Mouse (Mus musculus) intestine, embryonic 16.5 days (tissue): ENCODE measurements around the gene Aspg. TPM values are rescaled to one million over a fixed set of nuclear protein-coding genes. Genes with fewer than 3 reads are reported as not detected.

ENCODE experiments used
- ATAC-seq: fragments of 200-750 bp; cut with Nextera tagmentation; 2 replicates; pipeline ENCODE4 v1.8.0; 2017; ENCODE audit warnings: moderate TSS enrichment, moderate library complexity
- H3K27ac ChIP-seq: fragments of 300-500 bp; sonication (generic); 2 replicates; pipeline ENCODE4 v1.5.1; 2014; ENCODE audit warnings: mild to moderate bottlenecking, low read length
- H3K27me3 ChIP-seq: fragments of 300-500 bp; sonication (generic); replicated peaks from 2 replicates; pipeline ENCODE4 v1.6.1; 2014; ENCODE audit warnings: low read length, control low read depth, mixed read lengths; ENCODE audit not compliant: control insufficient read depth, insufficient read depth
- H3K36me3 ChIP-seq: fragments of 300-500 bp; sonication (generic); 2 replicates; pipeline ENCODE4 v1.6.1; 2014; ENCODE audit warnings: low read length, control low read depth; ENCODE audit not compliant: control insufficient read depth, insufficient read depth
- H3K4me1 ChIP-seq: fragments of 300-500 bp; sonication (generic); 2 replicates; pipeline ENCODE4 v1.6.1; 2014; ENCODE audit warnings: low read length, control low read depth, mixed read lengths; ENCODE audit not compliant: control insufficient read depth, insufficient read depth
- H3K4me2 ChIP-seq: fragments of 300-500 bp; sonication (generic); 2 replicates; pipeline ENCODE4 v1.6.1; 2014; ENCODE audit warnings: low read depth, low read length, control low read depth
- H3K4me3 ChIP-seq: fragments of 300-500 bp; sonication (generic); 2 replicates; pipeline ENCODE4 v1.5.1; 2014; ENCODE audit warnings: mild to moderate bottlenecking, low read length
- H3K9ac ChIP-seq: fragments of 300-500 bp; sonication (generic); 2 replicates; pipeline ENCODE4 v1.6.1; 2014; ENCODE audit warnings: low read depth, low read length
- H3K9me3 ChIP-seq: fragments of 300-500 bp; sonication (generic); 2 replicates; pipeline ENCODE4 v1.6.1; 2016; ENCODE audit warnings: low read length, control low read depth; ENCODE audit not compliant: control insufficient read depth
- WGBS: fragments of 180-500 bp; shearing (Covaris S2); extraction: QIAGEN DNeasy Blood & Tissue Kit; methylation state at CpG from one replicate; pipeline ENCODE4 v1.1.7; 2014; 5-methylcytosine and 5-hydroxymethylcytosine counted together
- polyA plus RNA-seq: library from polyadenylated mRNA; unstranded; fragments of >200 nt; fragmentation: Nextera tagmentation; extraction: Ambion mirVana; gene quantifications from 2 replicates; pipeline ENCODE4 v1.2.1, GENCODE M21; 2015

Gene Aspg
- polyA plus RNA-seq, 1 experiment from 2014 or later = 38.4 TPM

DNA sequence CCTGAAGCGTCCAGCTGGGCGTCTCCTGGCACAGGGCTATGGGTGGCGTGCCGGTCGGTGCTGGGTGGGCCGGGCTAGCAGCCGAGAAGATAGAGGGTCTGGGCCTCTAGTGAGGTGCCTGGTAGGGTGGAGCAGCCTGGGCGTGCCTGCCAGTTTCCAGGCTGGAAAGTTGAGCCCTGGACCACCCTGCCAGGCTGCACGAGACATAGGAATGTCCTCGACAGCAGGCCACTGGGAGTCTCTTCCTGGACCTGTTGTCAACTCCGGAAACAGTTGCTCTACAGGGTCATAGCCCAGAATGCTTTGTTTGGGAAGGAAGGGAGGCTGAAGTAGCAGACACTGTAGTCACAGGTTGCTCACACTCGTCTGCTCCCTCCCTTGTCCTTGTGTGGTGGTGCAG lies 47.1 kb downstream of the Aspg start:
- no peak for ATAC-seq
- WGBS = 70% methylated on average over 12 of the region's 12 CpGs
- Histone ChIP-seq H3K36me3 (no peaks in the 10 kb centered on the region), H3K9ac (no peak overlapping the region), H3K9me3 (no peaks in the 10 kb centered on the region), H3K4me3 (no peak overlapping the region), H3K4me1 (peaks cover 19% of the 10 kb centered on the region), H3K27me3 (no peaks in the 10 kb centered on the region), H3K27ac (no peak overlapping the region), H3K4me2 (no peak overlapping the region)

DNA sequence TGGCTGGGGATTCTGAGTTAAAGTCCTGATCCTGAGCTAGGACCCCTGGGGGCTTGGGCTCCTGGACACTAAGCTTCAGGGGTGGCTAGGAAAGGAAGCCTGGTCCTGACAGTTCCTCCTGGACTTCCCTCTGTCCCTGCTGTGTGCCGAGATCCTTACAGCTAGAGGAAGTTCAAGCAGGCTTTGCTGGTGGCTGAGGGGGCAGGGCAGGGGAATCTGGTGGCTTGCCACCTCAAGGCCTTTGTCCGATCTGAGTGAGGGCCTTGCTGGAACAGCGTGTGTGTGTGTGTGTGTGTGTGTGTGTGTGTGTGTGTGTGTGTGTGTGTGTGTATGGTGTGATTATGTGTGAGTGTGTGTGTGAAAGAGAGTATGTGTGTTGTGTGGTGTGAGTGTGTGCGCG lies 48.0 kb downstream of the Aspg start:
- 59% methylated on average over 5 of the region's 5 CpGs for WGBS
- Histone ChIP-seq H3K4me1 (peaks cover 21% of the 10 kb centered on the region), H3K4me2 (no peak overlapping the region), H3K36me3 (no peaks in the 10 kb centered on the region), H3K4me3 (no peak overlapping the region), H3K27me3 (no peaks in the 10 kb centered on the region), H3K9ac (no peak overlapping the region), H3K27ac (peak overlapping the region; percentile 65; the same call in 1 of the 2 replicates), H3K9me3 (no peaks in the 10 kb centered on the region)
- no peak for ATAC-seq

DNA sequence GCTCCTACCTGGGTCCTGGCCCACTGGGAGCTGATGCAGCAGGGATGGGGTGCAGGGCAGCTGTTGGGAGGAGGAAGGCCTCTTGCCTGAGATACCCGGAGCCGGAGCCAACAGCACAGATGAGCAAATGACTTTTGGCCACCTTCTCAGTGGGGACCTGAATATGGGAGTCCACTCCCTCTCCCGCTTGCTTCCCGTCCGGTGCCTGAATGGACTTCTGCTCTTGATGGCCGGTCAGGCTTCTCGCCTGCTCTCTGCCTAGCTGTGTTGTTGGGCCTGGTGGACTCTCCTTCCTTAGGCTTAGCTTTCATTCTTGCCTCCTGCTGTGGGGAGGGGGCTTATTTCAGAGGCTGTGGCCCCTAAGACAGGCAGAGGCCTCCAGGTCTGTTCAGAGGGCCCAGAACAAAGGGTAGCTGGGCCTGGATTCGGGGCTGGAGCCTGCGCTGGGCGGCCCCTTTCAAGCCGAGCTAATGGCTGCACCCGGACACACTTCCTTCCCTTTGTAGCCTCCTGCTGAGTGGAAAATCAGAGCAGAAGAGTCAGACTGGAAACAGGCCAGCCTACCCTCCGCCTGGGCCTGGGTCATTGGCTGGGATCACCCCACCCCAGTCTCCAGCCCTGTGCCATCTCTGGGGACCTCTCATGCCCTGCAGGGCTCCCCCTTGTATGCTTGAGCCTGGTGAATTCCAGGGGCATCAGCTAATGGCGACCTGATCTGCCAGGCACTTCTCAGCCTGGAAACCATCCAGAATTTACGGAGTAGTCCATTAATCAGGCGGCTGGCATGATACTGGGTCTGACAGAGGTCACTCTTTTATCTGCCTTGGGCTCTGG lies 49.0 kb downstream of the Aspg start:
- peak overlapping the region; percentile 53; the same call in 1 of the 2 replicates for H3K9ac ChIP-seq
- no peaks in the 10 kb centered on the region for H3K9me3 ChIP-seq
- H3K27ac ChIP-seq = peak overlapping the region; percentile 65; the same call in 1 of the 2 replicates
- H3K4me2 ChIP-seq = no peak overlapping the region
- 69% methylated on average over 16 of the region's 16 CpGs for WGBS
- H3K4me1 ChIP-seq = peaks cover 18% of the 10 kb centered on the region
- no peak for ATAC-seq
- H3K27me3 ChIP-seq = no peaks in the 10 kb centered on the region
- H3K36me3 ChIP-seq = no peaks in the 10 kb centered on the region
- no peak overlapping the region for H3K4me3 ChIP-seq

DNA sequence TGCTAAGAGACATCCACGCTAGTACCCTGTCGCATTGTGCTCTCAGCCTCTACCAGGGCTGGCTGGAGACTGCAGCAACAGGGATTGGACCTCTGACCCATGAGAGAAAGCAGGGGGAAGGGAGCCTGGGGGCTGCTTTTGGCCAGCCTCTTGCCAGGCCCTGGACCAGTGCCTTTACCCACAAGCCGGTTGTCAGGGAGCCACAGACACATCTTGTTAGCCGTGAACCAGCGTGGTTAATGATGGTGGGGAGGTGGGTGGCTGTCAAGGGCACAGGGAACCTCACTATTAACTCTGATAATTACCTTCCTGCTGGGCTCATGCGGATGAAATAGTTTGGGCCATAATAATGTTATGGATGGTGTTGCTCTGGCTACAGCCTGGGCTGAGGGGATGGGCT lies 50.3 kb downstream of the Aspg start:
- Histone ChIP-seq H3K9me3 (no peaks in the 10 kb centered on the region), H3K4me2 (no peak overlapping the region), H3K27ac (no peak overlapping the region), H3K4me3 (no peak overlapping the region), H3K9ac (no peak overlapping the region), H3K27me3 (no peaks in the 10 kb centered on the region), H3K4me1 (peaks cover 11% of the 10 kb centered on the region), H3K36me3 (no peaks in the 10 kb centered on the region)
- no peak for ATAC-seq
- WGBS = 85% methylated on average over 6 of the region's 6 CpGs

- WGBS = 37% methylated on average over 8 of the region's 8 CpGs
- H3K9ac ChIP-seq = no peak overlapping the region
- ATAC-seq = peak; percentile 4; the same call in 1 of the 2 replicates
Measured at GRCm38 (mm10) chr12:112158246-112158645, 51.8 kb downstream of the Aspg start.

DNA sequence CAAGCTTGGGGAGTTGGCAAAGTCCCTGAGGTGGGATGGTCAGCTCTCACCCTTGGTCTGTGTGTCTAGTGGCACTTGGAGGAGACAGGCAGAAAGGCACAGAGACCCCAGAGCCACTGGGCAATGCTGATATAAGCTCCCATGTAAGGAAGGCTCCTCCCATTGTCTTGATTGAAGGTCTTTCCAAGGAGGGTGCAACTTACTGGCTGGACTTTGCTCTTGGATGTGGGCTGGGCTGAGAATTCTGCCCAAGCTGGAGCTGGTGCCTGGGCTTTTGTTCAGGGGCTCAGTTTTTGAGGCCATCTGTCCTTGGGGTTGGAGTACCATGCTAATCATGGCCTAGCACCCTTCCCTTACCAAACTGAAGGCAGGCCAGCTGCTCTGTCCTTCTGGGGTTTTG lies 52.3 kb downstream of the Aspg start:
- no peaks in the 10 kb centered on the region for H3K27me3 ChIP-seq
- peak; percentile 71 for ATAC-seq
- no peak overlapping the region for H3K27ac ChIP-seq
- no peak overlapping the region for H3K4me2 ChIP-seq
- H3K36me3 ChIP-seq = no peaks in the 10 kb centered on the region
- H3K9me3 ChIP-seq = no peaks in the 10 kb centered on the region
- H3K9ac ChIP-seq = no peak overlapping the region
- peaks cover 13% of the 10 kb centered on the region for H3K4me1 ChIP-seq
- no peak overlapping the region for H3K4me3 ChIP-seq

More at GRCm38 (mm10) chr12:112158246-112158645, 51.8 kb downstream of the Aspg start:
- H3K36me3 ChIP-seq = no peaks in the 10 kb centered on the region
- no peak overlapping the region for H3K27ac ChIP-seq
- H3K27me3 ChIP-seq = no peaks in the 10 kb centered on the region
- H3K4me1 ChIP-seq = peaks cover 11% of the 10 kb centered on the region
- H3K4me2 ChIP-seq = no peak overlapping the region
- H3K9me3 ChIP-seq = no peaks in the 10 kb centered on the region
- H3K4me3 ChIP-seq = no peak overlapping the region

DNA sequence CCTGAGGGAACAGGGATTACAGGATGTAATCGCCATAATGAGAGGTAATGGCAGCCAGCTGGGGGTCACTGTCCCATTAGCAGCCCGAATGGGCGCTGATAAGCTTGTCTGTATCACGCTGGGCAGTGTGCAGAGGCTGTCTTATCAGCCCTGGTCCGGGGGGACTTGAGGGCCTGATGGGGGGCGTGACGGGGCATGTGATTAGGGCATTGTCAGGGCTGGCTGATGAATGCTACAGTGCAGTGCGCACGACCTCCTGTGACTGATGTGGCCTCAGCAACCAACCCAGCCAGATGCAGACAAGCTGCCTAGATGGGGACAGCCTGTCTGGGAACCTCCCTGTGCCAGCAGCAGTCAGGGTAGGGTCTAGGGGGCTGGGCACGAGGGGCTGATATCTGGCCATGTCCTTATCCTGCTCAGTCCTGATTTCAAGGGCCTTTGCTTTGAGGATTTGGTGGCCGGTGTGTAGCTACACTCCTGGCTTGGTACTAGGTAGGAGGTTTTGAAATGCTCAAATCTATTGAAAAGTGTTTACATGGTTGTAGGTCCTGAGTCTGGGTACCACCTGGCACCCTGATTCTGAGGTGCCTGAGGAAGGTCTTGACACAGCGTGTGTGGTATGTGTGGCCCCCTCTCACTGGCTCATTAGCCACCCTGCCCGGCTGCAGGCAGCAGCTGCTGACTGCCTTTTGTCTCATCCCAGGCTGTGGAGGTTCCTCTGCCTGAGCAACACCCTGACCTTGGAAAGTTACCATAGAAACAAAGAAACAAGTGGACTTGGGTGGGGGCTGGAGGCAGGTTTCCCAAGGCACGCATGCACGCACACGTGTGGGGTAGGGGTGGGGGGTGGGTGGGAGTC lies 57.7 kb downstream of the Aspg start:
- peak; percentile 68 for ATAC-seq
- Histone ChIP-seq H3K4me3 (no peak overlapping the region), H3K27me3 (no peaks in the 10 kb centered on the region), H3K27ac (no peak overlapping the region), H3K36me3 (no peaks in the 10 kb centered on the region), H3K4me2 (no peak overlapping the region), H3K4me1 (peaks cover 18% of the 10 kb centered on the region), H3K9ac (no peak overlapping the region), H3K9me3 (no peaks in the 10 kb centered on the region)
- 32% methylated on average over 16 of the region's 16 CpGs for WGBS

- Histone ChIP-seq H3K9ac (no peak overlapping the region), H3K36me3 (no peaks in the 10 kb centered on the region), H3K4me2 (no peak overlapping the region), H3K27me3 (no peaks in the 10 kb centered on the region), H3K4me1 (peaks cover 24% of the 10 kb centered on the region), H3K27ac (no peak overlapping the region), H3K9me3 (no peaks in the 10 kb centered on the region), H3K4me3 (no peak overlapping the region)
- WGBS = 64% methylated on average over 6 of the region's 6 CpGs
- ATAC-seq = peak; percentile 78
Measured at GRCm38 (mm10) chr12:112164840-112165219, 58.4 kb downstream of the Aspg start.

DNA sequence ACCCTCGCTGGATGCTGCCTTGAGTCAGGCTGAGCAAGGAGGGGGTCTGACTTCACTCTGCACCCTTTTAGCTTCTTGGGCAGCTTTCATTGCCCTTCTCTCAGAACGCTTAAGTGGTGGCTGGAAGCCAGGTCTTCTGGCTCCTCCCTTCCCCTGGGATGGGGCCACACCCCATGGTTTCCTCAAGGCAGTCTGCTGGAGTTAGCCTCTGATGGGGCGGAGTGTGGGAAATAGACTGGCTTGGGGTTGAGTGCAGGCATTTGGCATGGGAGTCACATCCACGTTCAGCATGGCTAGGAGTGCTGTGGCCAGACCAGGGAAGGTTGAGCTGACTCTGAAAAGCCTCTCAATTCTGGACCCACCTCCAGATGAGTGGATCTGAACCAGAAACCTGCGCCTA lies 62.8 kb downstream of the Aspg start:
- Histone ChIP-seq H3K4me3 (no peak overlapping the region), H3K36me3 (no peaks in the 10 kb centered on the region), H3K27ac (no peak overlapping the region), H3K9ac (no peak overlapping the region), H3K9me3 (no peaks in the 10 kb centered on the region), H3K4me2 (no peak overlapping the region), H3K4me1 (peaks cover 19% of the 10 kb centered on the region), H3K27me3 (no peaks in the 10 kb centered on the region)
- WGBS = 48% methylated on average over 5 of the region's 5 CpGs
- peak; percentile 47; the same call in 1 of the 2 replicates for ATAC-seq
